Mouse (Mus musculus) spleen, adult 18-20 months (tissue): Measurements from ENCODE around the gene Unc93b1.

Experiments
- DNase-seq, 2 experiments: peaks; one replicate each; pipeline ENCODE4 v3.0.0; 2022; ENCODE audit warnings: mixed read lengths in 2 of 2

Unc93b1 gene

GRCm38 (mm10) chr19:3935032-3935895, at the start of gene Unc93b1:
Gene Unc93b1, plus strand, starts transcription at chr19:3935186.
- DNase-seq = peak; percentile 74 to 76

- DNase-seq = no peak
These were observed 45.9 kb upstream of the Unc93b1 start for GRCm38 (mm10) chr19:3889096-3889495.

- DNase-seq = peak in 1 of 2 experiments; percentile 45
These were observed 44.8 kb upstream of the Unc93b1 start for GRCm38 (mm10) chr19:3890181-3890580.

- no peak for DNase-seq
These were observed 41.4 kb upstream of the Unc93b1 start for GRCm38 (mm10) chr19:3893545-3894116.

GRCm38 (mm10) chr19:3894294-3894693, 40.7 kb upstream of the Unc93b1 start:
- DNase-seq = no peak

- DNase-seq = no peak
These were observed 39.8 kb upstream of the Unc93b1 start for GRCm38 (mm10) chr19:3895171-3895631.

GRCm38 (mm10) chr19:3896208-3896607, 38.8 kb upstream of the Unc93b1 start:
- DNase-seq = no peak

GRCm38 (mm10) chr19:3897557-3897956, 37.4 kb upstream of the Unc93b1 start:
- no peak for DNase-seq

- DNase-seq = peak in 1 of 2 experiments; percentile 40
These were observed 36.0 kb upstream of the Unc93b1 start for GRCm38 (mm10) chr19:3898952-3899351.

GRCm38 (mm10) chr19:3899618-3900017, 35.4 kb upstream of the Unc93b1 start:
- no peak for DNase-seq

GRCm38 (mm10) chr19:3902966-3903365, 32.0 kb upstream of the Unc93b1 start:
- no peak for DNase-seq

- no peak for DNase-seq
These were observed 31.2 kb upstream of the Unc93b1 start for GRCm38 (mm10) chr19:3903648-3904362.

GRCm38 (mm10) chr19:3904363-3904675, 30.7 kb upstream of the Unc93b1 start:
- DNase-seq = no peak

- peak in 1 of 2 experiments; percentile 30 for DNase-seq
These were observed 29.6 kb upstream of the Unc93b1 start for GRCm38 (mm10) chr19:3905261-3905969.

GRCm38 (mm10) chr19:3906326-3906725, 28.7 kb upstream of the Unc93b1 start:
- DNase-seq = no peak

GRCm38 (mm10) chr19:3906795-3907786, 27.9 kb upstream of the Unc93b1 start, which contains the start of gene Tcirg1:
Gene Tcirg1, minus strand, starts transcription at chr19:3907133.
- peak; percentile 66 to 76 for DNase-seq

- no peak for DNase-seq
These were observed 26.9 kb upstream of the Unc93b1 start for GRCm38 (mm10) chr19:3907876-3908660.

GRCm38 (mm10) chr19:3910206-3910605, 24.8 kb upstream of the Unc93b1 start:
- no peak for DNase-seq

GRCm38 (mm10) chr19:3912337-3913204, 22.4 kb upstream of the Unc93b1 start, which contains the start of gene Ndufs8:
Gene Ndufs8, minus strand, starts transcription at chr19:3912774.
- DNase-seq = peak; percentile 80 to 81

- DNase-seq = no peak
These were observed 21.3 kb upstream of the Unc93b1 start for GRCm38 (mm10) chr19:3913692-3914091.
